Mouse (Mus musculus) heart, postnatal 0 days (tissue): ENCODE results near the gene Rpl9-ps1.

Experiments
- CTCF ChIP-seq: IDR thresholded peaks from 2 replicates; pipeline ENCODE4 v1.5.1; 2016; ENCODE audit warnings: antibody characterized with exemption, control low read depth, low read depth
- EP300 ChIP-seq: IDR thresholded peaks from 2 replicates; pipeline ENCODE4 v1.6.1; 2016; ENCODE audit warnings: antibody characterized with exemption, low read depth

GRCm38 (mm10) chr11:83639533-83639932 lies 5.9 kb downstream of the Rpl9-ps1 start:
- no peak for TF ChIP-seq EP300
- peak; percentile 21; the same call in 1 of the 2 replicates for TF ChIP-seq CTCF
